Mouse (Mus musculus) intestine, embryonic 15.5 days (tissue): ENCODE data around the gene Vmn2r77. TPM values are rescaled to one million over a fixed set of nuclear protein-coding genes. Genes with fewer than 3 reads are reported as not detected.
"Not testable (repeated sequence)": the region's sequence is repeated elsewhere in the genome, so short reads cannot be mapped to it uniquely, and the experiment has no call there.

Experiments
- ATAC-seq: fragments of 200-750 bp; cut with Nextera tagmentation; 2 replicates; pipeline ENCODE4 v1.8.0; 2017; ENCODE audit warnings: moderate TSS enrichment, moderate library complexity
- H3K27ac ChIP-seq: fragments of 300-500 bp; sonication (generic); 2 replicates; pipeline ENCODE4 v1.5.1; 2015; ENCODE audit warnings: mild to moderate bottlenecking, inconsistent platforms
- H3K27me3 ChIP-seq: fragments of 300-500 bp; sonication (generic); replicated peaks from 2 replicates; pipeline ENCODE4 v1.6.1; 2015; ENCODE audit warnings: inconsistent platforms
- H3K36me3 ChIP-seq: fragments of 300-500 bp; sonication (generic); 2 replicates; pipeline ENCODE4 v1.6.1; 2015; ENCODE audit warnings: inconsistent platforms
- H3K4me1 ChIP-seq: fragments of 300-500 bp; sonication (generic); replicated peaks from 2 replicates; pipeline ENCODE4 v1.6.1; 2015; ENCODE audit warnings: inconsistent platforms
- H3K4me2 ChIP-seq: fragments of 300-500 bp; sonication (generic); replicated peaks from 2 replicates; pipeline ENCODE4 v1.6.1; 2015; ENCODE audit warnings: mild to moderate bottlenecking, inconsistent platforms
- H3K4me3 ChIP-seq: fragments of 300-500 bp; sonication (generic); replicated peaks from 2 replicates; pipeline ENCODE4 v1.5.1; 2015; ENCODE audit warnings: inconsistent platforms
- H3K9ac ChIP-seq: fragments of 300-500 bp; sonication (generic); 2 replicates; pipeline ENCODE4 v1.6.1; 2015; ENCODE audit warnings: inconsistent platforms
- H3K9me3 ChIP-seq: fragments of 300-500 bp; sonication (generic); 2 replicates; pipeline ENCODE4 v1.6.1; 2016; ENCODE audit warnings: inconsistent platforms
- WGBS: fragments of 180-500 bp; shearing (Covaris S2); methylation state at CpG from one replicate; pipeline ENCODE4 v1.1.7; 2015; 5-methylcytosine and 5-hydroxymethylcytosine counted together
- polyA plus RNA-seq: library from polyadenylated mRNA; unstranded; fragments of >200 nt; fragmentation: Nextera tagmentation; extraction: Ambion mirVana; gene quantifications from 2 replicates; pipeline ENCODE4 v1.2.1, GENCODE M21; 2015

The Vmn2r77 gene
- polyA plus RNA-seq: not detected in 2 replicates

DNA sequence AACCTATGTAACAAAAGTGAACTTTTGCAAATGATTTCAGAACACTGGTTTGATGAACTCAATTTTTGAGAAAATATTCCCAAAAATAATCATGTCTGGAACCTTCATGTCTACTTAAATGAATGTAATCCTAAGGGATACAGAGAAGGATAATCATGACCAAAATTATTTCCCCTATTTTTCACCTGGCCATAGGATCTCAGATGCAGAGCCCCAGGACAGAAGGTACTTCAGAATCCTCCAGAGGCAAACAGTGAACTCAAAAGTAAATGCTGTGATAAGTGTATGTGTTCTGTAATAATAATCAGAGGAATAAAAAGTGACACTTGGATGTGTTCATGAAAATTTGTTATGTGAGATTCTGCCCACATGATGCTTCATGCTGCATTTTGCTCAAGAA, at the start of gene Vmn2r77:
Vmn2r77 (plus strand) TSS at position 301 of the 400 bp plus-strand sequence.
- no peak within 1 kb of the TSS for H3K4me3 ChIP-seq
- no peaks in the 10 kb centered on the region for H3K4me1 ChIP-seq
- H3K36me3 ChIP-seq: no peaks in the 10 kb centered on the region
- no peaks in the 10 kb centered on the region for H3K9me3 ChIP-seq
- H3K27me3 ChIP-seq: no peaks in the 10 kb centered on the region
- ATAC-seq: no peak
- H3K27ac ChIP-seq: no peak within 1 kb of the TSS
- no peak within 1 kb of the TSS for H3K9ac ChIP-seq
- no peak within 1 kb of the TSS for H3K4me2 ChIP-seq

DNA sequence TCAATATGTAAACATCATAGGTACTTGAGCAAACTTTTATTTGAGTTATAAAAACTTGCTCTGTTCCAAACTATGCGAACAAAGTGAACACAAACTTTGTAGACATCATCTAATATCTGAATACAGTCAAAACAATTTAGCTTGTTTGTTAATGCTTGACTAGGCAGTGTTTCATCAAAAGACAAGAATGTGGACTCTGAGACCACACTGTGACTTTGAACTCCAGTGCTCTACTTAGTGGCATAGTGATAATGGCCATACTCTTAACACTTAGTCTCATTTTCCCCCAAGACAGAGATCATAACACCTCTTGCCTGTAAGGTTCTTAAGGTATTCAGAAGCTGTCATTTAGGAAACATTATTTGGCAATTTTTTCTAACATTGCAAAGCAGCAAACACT, 34.1 kb upstream of the Vmn2r77 start:
- Histone ChIP-seq H3K4me2 (no peak overlapping the region), H3K4me3 (no peak overlapping the region), H3K9me3 (no peaks in the 10 kb centered on the region), H3K27me3 (no peaks in the 10 kb centered on the region), H3K27ac (no peak overlapping the region), H3K36me3 (no peaks in the 10 kb centered on the region), H3K4me1 (no peaks in the 10 kb centered on the region), H3K9ac (no peak overlapping the region)
- WGBS: 64% methylated on average over 1 of the region's 1 CpGs
- no peak for ATAC-seq

DNA sequence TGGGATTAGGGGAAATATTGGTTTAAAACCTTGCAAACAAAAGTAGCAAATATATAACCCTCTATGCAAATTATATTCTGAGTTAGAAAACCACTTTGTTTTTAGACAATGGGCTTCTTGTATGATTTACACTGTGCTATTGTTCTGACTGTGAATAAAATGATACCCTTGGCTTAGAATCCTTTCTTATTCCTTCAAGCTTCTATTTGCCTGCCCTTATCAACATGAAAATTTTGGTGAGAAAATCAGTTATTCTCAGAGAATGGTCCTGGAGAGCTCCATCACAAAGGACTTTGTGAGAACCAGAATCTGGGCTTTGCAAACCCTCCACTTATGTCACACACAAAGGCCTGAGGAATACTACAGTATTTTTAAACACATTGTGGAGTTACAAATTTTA, 30.2 kb upstream of the Vmn2r77 start:
- Histone ChIP-seq H3K4me2 (no peak overlapping the region), H3K4me1 (no peaks in the 10 kb centered on the region), H3K27ac (no peak overlapping the region), H3K36me3 (no peaks in the 10 kb centered on the region), H3K27me3 (no peaks in the 10 kb centered on the region), H3K4me3 (no peak overlapping the region), H3K9ac (no peak overlapping the region), H3K9me3 (no peaks in the 10 kb centered on the region)
- ATAC-seq: no peak

DNA sequence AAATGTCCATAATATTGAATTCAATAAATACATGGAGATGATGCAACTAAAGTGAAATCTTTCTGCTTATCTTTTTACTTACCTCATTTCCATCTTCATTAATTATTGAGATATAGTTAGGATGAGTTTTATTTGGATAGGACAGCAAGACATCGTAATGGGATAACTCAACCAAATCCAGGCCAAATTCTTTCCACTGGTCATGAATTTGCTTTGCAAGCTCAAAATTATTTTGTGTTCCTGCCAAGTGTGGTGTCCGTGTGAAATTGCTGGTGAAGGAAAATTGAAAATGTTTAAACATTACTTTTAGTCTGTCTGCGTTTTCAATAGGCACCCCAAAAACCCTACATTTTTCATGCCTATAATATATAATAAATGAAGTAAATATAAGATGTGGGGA, 23.2 kb upstream of the Vmn2r77 start:
- ATAC-seq: no peak
- WGBS: 88% methylated on average over 3 of the region's 3 CpGs
- H3K4me2 ChIP-seq: no peak overlapping the region
- no peaks in the 10 kb centered on the region for H3K36me3 ChIP-seq
- H3K27ac ChIP-seq: no peak overlapping the region
- no peaks in the 10 kb centered on the region for H3K9me3 ChIP-seq
- no peaks in the 10 kb centered on the region for H3K4me1 ChIP-seq
- no peak overlapping the region for H3K4me3 ChIP-seq
- no peaks in the 10 kb centered on the region for H3K27me3 ChIP-seq
- H3K9ac ChIP-seq: no peak overlapping the region

DNA sequence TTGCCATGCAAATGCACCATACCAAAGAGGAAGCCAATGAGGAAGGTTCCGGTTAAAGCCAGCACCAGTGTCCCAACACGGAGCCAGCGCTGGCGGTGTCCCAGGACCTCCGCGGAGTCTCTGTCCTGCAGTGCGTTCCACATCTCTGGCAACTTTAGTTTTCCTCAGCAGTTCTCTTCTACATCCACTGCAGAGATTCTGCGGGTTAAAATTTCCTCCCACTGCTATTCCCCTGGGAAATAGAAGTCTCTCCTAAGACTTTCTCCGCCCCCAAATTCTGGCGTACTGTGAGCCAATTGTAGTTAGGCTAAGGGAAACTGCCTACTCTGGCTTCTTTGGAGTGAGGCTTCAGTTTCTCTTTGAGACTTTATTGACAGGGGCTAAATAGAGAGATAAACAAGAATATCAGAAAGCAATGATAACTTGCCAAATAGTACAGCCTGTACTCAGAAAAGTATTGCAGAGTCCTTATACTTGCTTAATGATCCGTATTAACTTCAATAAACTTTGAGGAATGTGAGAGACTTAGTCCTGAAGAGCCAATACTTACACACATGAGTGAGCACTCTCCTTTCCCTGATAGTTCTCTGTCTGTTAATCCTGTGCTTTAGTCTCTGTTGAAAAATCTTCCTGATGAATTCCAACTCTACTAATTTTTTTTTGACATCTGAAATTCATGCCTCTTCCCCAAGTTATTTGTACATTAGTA, 19.1 kb upstream of the Vmn2r77 start, which contains the start of gene Folh1:
Folh1 (minus strand) TSS at position 327 of the 709 bp plus-strand sequence.
- H3K36me3 ChIP-seq: no peaks in the 10 kb centered on the region
- H3K27me3 ChIP-seq: no peaks in the 10 kb centered on the region
- no peak within 1 kb of the TSS for H3K4me3 ChIP-seq
- H3K4me1 ChIP-seq: no peaks in the 10 kb centered on the region
- H3K9me3 ChIP-seq: no peaks in the 10 kb centered on the region
- H3K9ac ChIP-seq: no peak within 1 kb of the TSS
- WGBS: 9% methylated on average over 11 of the region's 11 CpGs
- H3K4me2 ChIP-seq: peak within 1 kb of the TSS; percentile 40
- no peak for ATAC-seq
- H3K27ac ChIP-seq: no peak within 1 kb of the TSS

DNA sequence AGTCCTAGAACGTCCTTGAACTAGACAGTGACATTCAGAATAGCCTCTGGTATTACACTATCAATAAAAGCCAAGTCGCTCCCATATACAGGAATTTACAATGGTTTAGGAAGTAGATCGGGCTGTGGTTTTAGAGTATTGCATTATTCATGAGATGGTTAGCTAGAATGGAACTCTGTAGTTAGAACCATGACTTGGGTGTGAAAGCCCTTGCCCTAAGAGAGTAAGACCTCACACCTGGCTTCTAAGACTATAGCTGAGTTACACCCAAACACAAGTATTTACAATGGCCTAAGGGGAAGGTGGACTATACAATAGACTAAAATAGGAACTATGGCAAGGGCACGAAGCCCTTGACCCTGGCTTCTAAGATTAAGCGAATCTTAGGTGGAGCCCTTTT, 20.4 kb downstream of the Vmn2r77 start:
- H3K9ac ChIP-seq, H3K27me3 ChIP-seq, H3K4me2 ChIP-seq, H3K27ac ChIP-seq, H3K4me3 ChIP-seq, H3K4me1 ChIP-seq, ATAC-seq, H3K9me3 ChIP-seq, H3K36me3 ChIP-seq: not testable (repeated sequence)
- WGBS: 88% methylated on average over 5 of the region's 5 CpGs

DNA sequence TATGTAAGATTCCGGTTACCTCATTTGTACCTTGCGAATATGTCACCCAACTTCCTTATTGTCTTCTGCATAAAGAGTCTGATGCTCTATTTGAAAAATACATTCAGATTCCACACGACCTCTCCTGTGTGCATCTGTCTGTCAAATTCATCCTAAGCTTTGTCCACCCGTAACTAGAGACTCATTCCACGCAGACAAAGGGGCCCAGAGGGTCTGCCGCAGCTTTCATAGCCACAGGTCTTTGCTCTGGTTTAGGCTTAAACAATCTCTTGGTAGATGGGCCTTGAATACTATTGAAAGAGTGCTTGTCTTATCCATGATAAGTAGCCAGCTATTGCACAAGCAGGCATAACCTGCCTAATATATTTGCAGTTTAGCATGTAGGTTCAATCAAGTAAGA, 20.9 kb downstream of the Vmn2r77 start:
- H3K36me3 ChIP-seq, H3K9me3 ChIP-seq, H3K9ac ChIP-seq, H3K4me3 ChIP-seq, H3K4me2 ChIP-seq, H3K4me1 ChIP-seq, ATAC-seq, H3K27ac ChIP-seq, H3K27me3 ChIP-seq: not testable (repeated sequence)
- 89% methylated on average over 6 of the region's 6 CpGs for WGBS

DNA sequence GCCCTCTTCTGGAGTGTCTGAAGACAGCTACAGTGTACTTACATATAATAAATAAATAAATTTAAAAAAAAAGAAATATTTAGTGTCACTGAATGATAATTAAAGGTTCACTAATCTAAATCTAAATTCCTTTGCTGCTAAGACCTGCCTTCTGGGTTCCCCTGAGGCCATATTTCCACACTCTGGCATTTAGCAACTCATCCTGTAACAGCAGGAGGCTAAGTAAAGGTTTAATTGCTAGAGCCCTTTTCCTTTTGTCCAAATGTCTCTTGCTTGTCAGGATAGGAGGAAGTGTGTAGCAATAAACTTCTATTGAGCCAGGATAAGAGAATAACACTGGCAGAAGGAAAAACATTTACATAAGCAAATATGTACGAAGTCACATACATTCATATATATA, 21.6 kb downstream of the Vmn2r77 start:
- no peaks in the 10 kb centered on the region for H3K36me3 ChIP-seq
- H3K27ac ChIP-seq: no peak overlapping the region
- H3K9me3 ChIP-seq: no peaks in the 10 kb centered on the region
- WGBS: 86% methylated on average over 1 of the region's 1 CpGs
- H3K9ac ChIP-seq: no peak overlapping the region
- no peak overlapping the region for H3K4me2 ChIP-seq
- H3K4me1 ChIP-seq: no peaks in the 10 kb centered on the region
- no peaks in the 10 kb centered on the region for H3K27me3 ChIP-seq
- no peak overlapping the region for H3K4me3 ChIP-seq
- no peak for ATAC-seq

Other genes starting within 250 kb of the Vmn2r77 start
- gene Olfr295, start 211.2 kb upstream of the Vmn2r77 start, polyA plus RNA-seq: not detected in 2 replicates
- not detected in 2 replicates for gene Olfr294, start 178.4 kb upstream of the Vmn2r77 start, polyA plus RNA-seq
- gene Olfr293, start 146.0 kb upstream of the Vmn2r77 start, polyA plus RNA-seq: not detected in 2 replicates
- gene Olfr292, start 106.7 kb upstream of the Vmn2r77 start, polyA plus RNA-seq: not detected in 2 replicates
- gene Folh1, start 19.1 kb upstream of the Vmn2r77 start, polyA plus RNA-seq: 0.23 TPM in 1 of 2 replicates, not detected in the other
- gene Vmn2r78, start 120.1 kb downstream of the Vmn2r77 start, polyA plus RNA-seq: not detected in 2 replicates
- gene Vmn2r79, start 201.1 kb downstream of the Vmn2r77 start, polyA plus RNA-seq: not detected in 2 replicates